Mouse (Mus musculus) thymus, postnatal 10 days (tissue): ENCODE measurements around the gene Syne3.
A peak's percentile ranks its signal among the peaks of the same experiment; 100 is the strongest.

ENCODE experiments used
- DNase-seq, 2 experiments: peaks; one replicate each; pipeline ENCODE4 v3.0.0; 2021; ENCODE audit warnings: low spot score in 2 of 2

The Syne3 gene

DNA sequence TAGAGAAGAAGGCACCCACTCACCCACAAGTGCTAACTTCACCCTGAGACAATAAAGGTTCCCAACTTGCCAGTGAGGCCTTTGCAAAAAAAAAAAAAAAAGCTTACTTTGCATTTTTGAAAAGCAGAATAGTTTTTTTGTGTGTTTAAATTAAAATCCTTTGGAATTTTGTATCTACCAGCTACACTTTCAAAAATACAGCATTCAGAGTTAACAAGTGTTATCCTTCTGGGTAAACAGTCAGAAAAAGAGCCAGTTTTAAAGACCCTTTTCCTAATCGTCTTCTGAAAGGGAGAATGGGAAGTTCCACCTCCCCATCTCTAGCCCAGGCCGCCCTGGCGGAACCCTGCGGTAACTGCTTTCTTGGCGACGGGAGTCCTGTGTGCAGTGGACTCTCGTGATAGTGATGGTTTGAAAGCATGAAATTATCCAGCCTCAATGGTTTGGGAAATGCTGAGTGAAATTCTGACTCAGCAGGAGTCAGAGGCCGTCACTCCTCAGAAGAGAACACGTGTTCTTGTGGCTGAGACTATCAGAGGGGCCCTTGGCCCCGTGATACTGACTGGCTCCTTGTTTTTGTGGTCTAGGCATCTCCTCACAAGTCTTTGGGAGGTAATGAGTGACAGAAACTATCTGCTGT lies 16.5 kb upstream of the Syne3 start:
- DNase-seq: no peak

DNA sequence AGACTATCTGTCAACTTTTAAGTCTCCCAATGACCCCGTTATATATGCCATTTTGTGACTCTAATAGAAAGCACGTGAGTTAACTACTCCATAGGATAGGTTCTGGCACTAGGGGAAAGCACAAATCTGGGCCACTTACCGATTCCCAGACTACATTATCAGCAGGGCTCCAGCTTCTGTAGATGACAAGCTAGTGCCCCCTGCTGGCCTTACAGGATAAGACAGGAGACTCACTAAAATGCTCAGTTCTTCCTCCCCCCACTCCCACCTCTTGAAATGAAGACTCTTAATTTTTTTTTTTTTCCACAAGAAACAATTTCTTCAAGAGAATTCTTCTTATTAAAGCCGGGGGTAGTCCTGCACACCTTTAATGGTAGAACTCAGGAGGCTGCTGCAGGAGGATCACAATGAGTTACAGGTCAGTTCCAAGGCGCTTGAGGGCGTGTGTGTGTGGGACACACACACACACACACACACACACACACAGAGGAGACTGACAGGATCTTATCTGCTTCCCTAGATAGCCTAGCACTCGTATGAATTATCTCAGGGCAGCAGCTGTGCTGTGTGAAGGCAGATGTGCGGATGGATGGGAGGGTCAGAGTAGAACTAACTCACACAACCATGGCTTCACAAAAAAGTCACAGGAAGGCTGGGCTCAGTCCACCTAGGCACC lies 15.8 kb upstream of the Syne3 start:
- peak; percentile 72 to 80 for DNase-seq

DNA sequence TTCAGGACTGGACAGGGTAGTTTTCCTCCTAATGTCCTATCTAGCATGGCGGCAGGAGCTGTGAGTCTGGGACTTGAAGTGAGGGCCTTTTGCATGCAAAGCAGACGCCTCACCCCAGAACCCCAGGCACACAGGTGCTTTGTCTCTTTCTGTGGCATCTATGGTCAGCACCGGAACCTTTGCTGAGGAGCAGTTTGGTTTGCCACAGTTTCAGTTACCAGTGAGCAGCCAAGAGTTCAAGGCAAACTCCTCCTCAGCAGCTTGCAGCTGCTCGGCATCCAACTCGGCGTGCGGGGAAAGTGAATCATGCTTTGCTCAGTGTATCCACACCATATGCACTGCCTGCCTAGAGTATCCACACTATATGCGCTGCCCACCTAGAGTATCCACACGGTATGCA lies 13.2 kb upstream of the Syne3 start:
- peak in 1 of 2 experiments; percentile 42 for DNase-seq

DNA sequence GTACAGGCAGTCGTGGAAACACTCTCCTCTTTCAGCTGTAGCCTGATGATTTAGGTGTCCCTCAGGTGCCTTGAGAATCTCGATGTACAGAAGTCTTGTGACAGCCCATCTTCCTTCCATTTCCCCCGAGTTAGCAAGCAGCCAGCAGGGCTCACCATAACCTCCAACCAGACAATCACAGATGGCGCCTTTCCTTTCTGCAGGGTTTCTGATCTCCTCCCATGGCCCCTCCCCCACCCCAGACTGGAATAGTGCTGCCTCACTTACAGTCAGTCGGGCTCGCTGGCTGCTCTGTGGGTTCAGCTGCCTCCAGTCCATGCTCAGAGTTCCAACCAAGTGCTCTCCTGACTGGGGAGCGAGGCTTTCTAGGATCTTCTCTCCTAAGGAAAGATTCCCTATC lies 12.5 kb upstream of the Syne3 start:
- peak; percentile 66 to 69 for DNase-seq

DNA sequence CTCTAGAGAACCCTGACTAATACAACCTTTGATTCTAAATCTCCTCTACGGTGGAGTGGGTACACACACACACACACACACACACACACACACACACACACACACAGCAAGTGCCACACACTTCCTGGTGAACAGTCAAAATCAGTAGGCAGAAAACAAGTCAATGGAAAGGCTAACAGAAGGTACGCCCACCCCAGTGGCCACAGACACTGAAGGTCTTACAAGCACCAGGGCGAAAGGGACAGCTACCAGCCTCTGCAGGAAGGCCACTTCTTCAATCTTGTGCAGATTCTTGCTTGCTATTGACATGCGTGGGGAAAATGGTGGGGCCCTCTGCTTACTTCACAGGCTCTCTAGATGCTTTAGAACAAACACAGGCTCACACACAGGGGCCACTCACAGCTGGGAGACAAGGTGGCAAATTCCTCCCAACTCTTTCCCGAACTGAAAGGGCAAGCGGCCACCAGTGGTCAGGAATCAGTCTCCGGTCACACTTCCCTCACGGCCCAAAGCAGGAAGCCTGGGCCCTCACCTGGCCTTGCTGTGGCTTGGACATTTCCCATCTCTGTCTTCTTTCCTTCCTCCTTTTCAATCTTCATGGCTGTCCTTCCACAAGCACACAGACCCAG lies 11.9 kb upstream of the Syne3 start:
- no peak for DNase-seq

DNA sequence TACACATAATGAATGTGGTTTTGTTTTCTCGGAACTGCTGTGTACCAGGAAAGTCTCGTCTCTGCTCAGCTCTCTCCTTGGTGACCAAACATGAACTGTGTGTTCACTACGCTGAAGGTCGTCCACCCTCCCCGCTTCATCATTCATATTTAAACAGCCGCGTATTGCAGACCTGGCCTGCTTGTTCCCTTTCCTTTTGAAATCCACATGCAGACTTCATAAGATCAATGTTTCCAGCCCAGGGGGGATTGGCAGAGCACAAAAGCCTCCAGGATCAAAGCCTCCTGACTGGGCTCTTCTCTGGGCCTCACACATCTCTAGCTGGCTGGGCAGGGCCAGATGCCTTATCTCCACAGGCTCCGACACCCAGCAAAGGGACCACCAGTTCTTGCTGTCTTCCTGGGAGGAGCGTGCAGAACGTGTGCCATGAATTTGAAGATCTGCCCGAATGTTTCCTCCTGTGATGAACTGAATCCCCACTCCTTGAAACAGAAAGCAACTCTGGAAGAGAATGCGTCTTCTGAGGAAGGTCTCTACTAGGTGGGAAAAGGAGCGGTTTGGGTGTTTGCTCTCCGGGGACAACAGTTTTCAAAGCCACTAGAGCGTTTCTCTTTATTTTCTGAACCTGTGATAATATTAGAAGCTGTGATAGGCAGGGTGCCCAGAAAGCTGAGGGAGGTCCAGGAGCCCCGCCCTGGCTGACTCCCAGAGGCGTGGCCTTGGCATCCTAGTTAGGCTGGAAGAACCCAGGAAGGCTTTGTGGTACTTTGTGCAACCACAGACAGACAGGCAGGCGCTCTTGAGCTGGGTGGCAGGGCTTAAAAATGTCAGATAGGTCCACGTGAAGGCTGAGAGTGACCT lies 10.0 kb upstream of the Syne3 start:
- DNase-seq: no peak

DNA sequence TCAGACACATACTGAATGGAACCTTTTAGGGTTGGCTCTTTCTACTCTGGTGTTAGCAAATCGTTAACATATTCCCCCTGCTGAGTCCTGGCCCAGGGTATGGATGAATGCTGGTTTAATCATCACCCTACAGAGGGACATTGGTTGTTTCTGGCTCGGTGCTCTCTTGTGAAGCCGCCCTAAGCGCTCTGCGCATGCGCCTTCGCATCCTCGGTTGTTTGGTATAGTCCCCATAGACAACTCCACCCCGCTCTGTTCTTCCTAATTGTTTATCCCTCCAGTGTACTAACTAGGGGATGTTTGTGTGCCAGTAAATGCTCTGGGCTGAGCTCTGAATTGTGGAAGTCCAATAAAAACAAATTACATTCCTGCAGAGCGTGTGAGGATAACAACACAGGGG lies 7.0 kb upstream of the Syne3 start:
- DNase-seq: no peak

DNA sequence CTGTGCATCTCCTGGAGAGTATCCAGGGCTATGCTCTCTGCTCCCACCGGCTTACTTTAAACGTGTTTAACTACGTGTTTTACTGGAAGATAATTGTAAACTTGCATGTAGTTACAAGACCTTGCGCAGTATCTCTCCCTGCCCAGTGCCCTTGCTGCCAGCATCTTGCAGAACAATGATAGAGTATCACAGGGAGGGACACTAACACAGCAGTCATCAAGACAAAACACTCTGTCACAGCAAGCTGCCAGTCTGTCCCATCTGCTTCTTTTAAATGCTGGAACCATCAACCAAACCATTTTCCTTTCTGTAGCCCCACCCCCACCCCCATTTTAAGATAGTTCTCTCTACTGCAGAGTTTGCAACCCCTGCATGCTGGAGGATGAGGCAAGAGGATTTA lies 6.6 kb upstream of the Syne3 start:
- no peak for DNase-seq

DNA sequence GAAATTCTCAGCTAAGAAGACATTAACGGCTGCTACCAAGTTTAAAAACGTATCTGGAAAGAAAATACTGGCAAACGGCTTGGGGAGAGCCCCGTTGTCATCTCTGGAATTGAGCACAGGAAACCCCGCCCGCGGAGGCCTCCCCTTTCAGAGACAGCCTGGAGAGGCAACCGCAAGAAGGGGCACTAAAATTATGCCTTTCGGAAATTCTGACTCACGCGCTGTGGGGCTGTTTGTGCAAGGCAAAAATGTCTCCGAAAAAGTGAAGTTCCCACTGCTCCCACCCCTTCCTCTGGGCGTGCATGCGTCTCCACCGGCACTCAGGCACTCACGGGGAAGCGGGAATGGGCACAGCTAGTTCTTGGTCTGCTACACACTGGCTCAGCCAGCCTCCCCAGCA lies 3.5 kb upstream of the Syne3 start:
- peak; percentile 80 to 85 for DNase-seq

DNA sequence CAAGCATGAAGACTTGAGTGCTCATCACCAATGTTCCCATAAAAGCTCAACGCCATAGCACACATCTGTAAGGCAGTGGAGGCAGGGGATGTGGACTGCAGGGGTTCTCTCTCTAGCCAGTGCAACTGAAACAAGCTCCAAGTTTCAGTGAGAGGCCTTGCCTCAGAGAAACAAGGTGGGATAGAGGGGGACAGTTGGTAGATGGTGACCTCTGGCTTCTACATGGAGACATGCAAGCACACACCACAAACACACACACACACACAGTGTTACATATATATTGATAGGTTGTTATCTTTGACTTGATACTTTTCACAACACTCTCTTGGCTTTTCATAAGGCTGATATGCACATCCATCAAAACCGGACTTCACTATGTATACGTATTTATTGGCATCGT lies 2.7 kb upstream of the Syne3 start:
- DNase-seq: no peak

DNA sequence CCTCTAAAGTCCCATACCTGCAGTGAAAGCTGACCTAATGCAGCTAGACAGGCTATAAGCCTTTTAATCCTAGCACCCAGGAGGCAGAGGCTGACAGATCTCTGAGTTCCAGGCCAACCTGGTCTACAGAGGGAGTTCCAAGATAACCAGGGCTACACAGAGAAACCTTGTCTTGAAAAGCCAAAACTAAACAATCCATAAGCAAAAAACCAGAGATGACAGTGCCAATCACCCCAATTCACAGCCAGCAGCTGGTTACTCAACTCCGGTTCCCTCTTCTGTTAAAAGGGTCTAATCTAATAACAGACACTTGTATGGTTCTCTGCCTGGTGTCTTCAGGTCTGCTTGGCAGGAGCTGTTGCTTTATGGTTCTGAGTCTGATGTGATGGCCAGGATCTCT lies 2.0 kb upstream of the Syne3 start:
- no peak for DNase-seq

DNA sequence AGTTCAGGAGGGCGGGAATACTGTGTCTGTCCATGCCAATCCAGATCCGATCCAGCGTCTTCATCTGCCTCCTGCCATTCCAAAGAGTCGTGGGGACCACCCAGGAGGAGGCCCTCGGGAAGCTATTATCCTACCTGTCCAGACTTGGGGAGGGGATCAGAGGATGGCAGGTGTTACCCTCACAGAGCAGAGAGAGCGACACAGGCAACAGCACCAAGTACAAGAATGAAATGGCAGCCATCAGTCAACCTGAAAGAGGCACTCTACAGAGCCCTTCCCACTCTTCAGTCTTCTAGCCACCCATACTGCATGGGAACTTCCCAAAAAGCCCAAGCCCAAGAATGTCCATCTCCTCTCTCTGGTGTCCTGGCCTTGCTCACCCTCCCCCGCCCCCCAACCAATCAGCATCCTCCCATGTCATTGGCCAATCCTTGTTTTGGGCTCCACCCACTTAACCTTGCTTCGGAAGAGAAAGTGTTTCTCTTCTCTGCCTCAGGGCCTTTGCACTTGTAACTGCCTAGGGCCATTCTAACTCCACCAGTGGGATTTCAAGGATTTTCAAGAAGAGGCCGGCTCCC lies 693 bp upstream of the Syne3 start:
- DNase-seq: no peak

DNA sequence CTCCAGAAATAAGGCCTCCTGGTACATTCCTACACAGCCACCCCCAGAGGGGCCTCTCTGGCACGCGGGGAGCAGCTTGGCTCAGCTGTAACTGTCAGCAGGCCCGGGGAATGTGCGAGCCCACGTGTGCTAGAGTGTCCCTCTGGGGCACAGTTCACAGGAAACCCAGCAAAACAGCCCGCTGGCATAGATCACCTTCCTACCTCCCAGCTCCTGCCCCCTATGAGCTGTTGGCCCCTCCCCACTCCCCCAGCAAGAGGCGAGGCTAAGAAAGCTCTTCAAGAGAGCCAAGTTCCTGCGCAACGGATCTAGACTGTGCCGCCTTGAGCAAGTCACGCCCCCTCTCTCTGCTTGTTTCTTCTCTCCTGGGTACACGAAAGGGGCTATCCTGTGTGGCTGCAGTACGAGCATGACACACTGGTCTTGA lies 844 bp downstream of the Syne3 start:
- peak; percentile 80 to 84 for DNase-seq

DNA sequence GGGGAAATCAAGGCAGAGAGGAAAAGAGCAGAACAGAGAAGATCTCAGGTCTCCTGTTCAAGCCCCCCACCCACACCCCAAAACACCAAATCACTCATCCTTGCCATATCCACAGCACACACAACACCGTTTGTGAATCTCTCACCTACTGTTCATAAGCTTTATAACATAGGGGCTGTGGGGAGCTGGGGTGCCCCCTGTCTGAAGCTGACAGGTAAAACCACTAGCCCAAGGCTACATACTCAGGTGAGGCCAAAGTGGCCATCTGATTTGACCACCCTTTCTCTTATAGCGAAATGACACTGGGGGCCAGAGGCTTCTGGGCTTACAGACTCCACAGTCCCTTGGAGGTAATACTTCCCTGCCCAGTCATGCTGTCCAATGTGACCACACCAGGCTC lies 1.5 kb downstream of the Syne3 start:
- peak in 1 of 2 experiments; percentile 27 for DNase-seq

DNA sequence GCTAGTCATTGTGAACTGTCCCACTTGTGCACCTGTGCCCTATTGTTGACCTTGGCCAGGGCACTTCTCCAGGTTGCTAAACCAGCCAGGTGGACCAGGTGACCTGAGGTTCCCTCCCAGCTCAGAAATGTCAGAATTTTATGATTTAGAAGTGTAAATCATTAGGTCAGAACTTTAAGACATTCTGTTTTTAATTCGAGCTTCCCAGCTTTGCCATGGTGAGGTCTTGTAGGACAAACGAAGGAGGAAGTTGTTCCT lies 4.0 kb downstream of the Syne3 start:
- no peak for DNase-seq

DNA sequence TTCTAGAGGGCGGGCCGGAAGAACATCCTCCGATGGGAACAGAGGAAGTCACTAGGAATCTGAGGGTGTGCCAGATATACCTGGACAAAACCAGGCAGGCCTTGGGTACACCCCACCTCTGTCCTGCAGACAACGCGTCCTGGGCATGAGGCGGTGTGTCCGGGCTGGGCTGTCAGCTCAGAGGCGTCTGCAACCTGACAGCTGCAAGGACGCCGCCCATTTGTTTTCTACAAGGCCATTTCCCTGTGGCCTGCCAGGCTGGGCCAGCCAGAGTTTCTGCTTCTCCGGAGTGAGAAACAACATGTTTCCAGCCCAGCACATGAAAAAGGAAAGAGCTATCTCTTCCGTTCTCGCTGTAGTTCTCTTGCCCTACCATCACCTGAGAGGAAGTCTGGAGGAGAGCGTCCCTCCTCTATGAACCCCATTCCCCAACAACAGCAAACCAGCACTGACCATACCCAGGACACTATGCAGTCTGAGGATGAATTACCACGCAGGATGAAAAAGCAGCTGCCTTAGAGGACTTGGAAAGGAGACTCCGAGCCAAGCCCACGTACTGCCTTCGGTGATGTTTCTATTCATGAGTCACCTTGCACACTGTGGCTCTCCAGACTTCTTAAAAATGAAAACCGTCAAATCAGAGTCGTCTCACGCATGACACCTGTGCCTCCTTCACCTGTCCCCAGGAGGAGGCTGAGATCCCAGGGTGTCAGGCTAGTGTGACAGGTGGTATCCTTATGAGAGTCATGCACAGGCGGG lies 4.5 kb downstream of the Syne3 start:
- no peak for DNase-seq

DNA sequence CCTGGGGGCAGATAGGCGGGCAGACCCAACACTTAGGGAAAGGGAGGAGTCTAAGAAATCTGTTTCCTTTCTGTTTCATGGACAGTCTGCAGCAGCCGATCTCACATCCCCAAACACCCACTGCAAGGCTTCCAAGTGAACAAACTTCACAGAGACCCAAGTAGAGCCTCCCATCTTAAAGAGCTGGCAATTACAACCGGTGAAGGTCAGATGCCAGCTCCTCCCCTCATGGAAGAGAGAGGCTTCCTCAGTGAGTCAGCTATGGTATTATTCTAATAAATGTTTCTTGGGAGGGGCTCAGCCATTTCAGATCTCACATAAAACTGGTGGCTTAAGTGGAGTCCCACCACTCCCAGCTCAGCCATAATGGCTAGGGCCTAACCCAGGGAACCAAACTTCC lies 5.9 kb downstream of the Syne3 start:
- no peak for DNase-seq

DNA sequence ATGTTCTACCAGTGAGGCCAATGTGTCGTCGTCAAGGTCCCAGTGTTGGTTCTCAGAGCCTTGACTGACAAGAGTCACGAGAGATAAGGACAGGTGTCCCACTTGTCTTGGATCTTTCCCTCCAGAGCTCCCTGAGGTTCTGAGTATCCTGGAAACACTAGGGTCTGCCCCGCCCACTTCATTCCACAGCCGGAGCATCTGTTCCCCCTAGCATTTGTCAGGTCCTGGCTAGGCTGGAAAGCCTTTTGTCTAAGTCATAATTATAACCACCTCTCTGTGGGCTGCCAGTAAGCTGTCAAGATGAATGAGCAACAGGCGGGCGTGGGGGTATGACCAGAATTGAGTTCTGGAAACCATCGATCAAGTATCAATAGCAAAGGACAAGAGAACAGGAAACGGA lies 6.5 kb downstream of the Syne3 start:
- DNase-seq: no peak

DNA sequence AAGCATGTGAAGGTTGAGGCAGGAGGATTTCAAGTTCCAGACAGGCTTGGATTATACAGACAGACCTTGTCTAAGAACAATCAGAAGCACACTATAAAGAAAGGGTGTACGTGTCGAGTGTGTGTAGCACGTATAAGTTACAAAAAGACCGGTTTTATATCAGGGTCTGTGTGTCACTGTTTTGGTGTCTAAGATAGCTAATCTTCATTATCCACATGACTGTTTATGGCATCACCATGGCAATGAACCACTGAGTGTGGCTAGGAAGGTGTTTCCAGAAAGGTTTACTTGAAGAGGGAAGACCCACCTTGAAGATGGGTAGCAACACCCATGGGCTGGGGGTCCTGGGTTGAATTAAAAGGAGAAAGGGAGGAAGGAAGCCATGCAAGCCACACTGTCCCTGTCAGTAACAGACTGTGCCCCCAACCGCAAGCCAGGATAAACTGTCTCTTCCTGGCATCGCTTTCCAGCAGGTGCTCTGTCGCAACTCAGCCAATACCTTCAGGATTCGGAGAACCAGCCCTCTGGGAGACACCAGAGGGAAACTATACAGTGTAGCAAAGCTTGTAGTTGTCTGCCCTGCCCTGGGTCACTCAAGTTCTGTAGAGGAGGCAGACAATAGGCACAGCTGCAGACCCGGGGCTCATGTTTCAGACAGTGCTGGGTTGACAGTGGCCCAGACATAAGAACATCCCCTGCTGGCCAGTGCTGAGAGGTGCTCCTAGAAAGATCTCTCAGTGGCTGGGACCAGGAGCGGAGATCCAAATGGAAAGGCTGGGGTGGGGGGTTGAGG lies 7.1 kb downstream of the Syne3 start:
- no peak for DNase-seq

DNA sequence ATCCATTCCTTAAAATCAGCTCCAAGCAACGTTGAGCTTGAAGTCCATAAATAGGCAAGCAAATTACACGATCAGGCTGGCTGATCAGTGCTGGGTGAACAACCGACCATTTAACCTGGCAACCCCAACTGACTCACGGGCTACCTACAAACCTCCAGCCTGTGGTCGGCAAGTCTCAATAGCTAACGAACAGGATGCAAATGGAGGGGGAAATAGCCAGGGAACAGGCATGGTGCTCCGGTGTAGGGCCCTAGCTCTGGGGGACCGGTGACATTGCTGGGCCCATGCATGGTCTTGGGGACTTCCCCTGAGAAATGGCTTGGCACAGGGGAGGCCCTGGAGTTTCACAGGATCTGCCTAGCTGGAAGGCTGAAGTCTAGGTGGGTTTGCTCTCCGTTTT lies 8.3 kb downstream of the Syne3 start:
- no peak for DNase-seq
